In the genomic region with DNA sequence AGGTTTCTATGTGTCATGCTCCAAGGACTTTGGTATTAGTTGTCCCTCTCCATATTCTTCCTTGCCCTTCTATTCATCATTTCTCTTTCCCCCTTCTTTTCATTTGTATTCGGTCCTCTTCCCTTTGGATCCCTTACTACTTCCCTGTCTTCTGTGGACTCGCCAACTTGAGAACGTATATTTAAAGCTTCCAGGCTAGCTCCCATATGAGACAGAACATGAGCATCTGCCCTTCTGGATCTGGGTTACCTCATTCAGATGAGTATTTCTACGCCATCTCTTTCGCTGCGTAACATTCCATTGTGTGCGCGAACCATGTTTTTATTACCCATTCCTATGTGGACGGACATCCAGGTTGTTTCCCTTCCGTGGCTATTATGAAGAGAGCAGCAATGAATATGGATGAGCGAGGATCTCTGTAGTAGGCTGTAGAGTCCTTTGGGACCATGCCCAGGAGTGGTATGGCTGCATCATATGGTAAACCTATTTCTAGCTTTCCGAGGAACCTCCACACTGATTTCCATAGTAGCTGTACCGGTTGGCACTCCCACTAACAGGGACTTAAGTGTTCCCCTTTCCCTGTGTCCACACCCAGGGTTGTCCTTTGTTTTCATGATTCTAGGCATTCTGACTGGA, we compare ENCODE assay signal across 27 mouse cellular contexts.
DNase-seq lines count a peak whose midpoint lies in the region; ATAC-seq and TF ChIP-seq lines count a peak whose summit lies in the region.
"Had no signal": no experiment of that assay in that cellular context is flagged by ENCODE, and none has a peak within 500 bp of the region (broad histone marks: within the 10 kb centered on the region; RNA-seq: fewer than 3 reads in every experiment).

No protein-coding gene starts in this region.

- no peak for TF ChIP-seq CTCF in stomach, postnatal 0 days (IDR thresholded peaks at IDR 0.05; ENCODE audit: low read depth)

- TF ChIP-seq EP300 in stomach, postnatal 0 days (optimal IDR thresholded peaks at IDR 0.05): peak; percentile 62

- no peak overlapping the region for H3K9ac ChIP-seq in hindbrain, embryonic 12.5 days
- H3K9ac ChIP-seq in hindbrain, embryonic 13.5 days: no peak overlapping the region
- H3K9ac ChIP-seq in stomach, postnatal 0 days (ENCODE audit: low read length): no peak overlapping the region
- no peak overlapping the region for H3K9ac ChIP-seq in midbrain, embryonic 16.5 days (ENCODE audit: low read depth, low read length)
- H3K9ac ChIP-seq: embryonic facial prominence, embryonic 13.5 days; forebrain, embryonic 12.5 days; heart, embryonic 15.5 days; intestine, embryonic 15.5 days; midbrain, embryonic 15.5 days had no signal

- H3K4me2 ChIP-seq in hindbrain, embryonic 12.5 days (replicated peaks): no peak overlapping the region
- no peak overlapping the region for H3K4me2 ChIP-seq in hindbrain, embryonic 13.5 days
- H3K4me2 ChIP-seq in stomach, postnatal 0 days (replicated peaks; ENCODE audit: low read depth): no peak overlapping the region
- no peak overlapping the region for H3K4me2 ChIP-seq in midbrain, embryonic 16.5 days (ENCODE audit: low read length)
- H3K4me2 ChIP-seq: embryonic facial prominence, embryonic 13.5 days; forebrain, embryonic 12.5 days; heart, embryonic 15.5 days; intestine, embryonic 15.5 days; midbrain, embryonic 15.5 days had no signal

- 0 out of 2 replicates have a peak overlapping the region, but pooled peaks have one; percentile 26 for H3K27ac ChIP-seq in hindbrain, embryonic 12.5 days
- H3K27ac ChIP-seq in hindbrain, embryonic 13.5 days: no peak overlapping the region
- H3K27ac ChIP-seq in stomach, postnatal 0 days (replicated peaks): no peak overlapping the region
- H3K27ac ChIP-seq in midbrain, embryonic 16.5 days (ENCODE audit: low read length): no peak overlapping the region
- H3K27ac ChIP-seq: embryonic facial prominence, embryonic 13.5 days; forebrain, embryonic 12.5 days; gastrocnemius, adult 2 months; heart, embryonic 15.5 days; intestine, embryonic 15.5 days; macrophage; midbrain, embryonic 15.5 days had no signal

- 84% methylated on average over 13 of the region's 13 CpGs for WGBS in hindbrain, embryonic 12.5 days
- WGBS in hindbrain, embryonic 13.5 days: 73% methylated on average over 13 of the region's 13 CpGs
- 86% methylated on average over 13 of the region's 13 CpGs for WGBS in stomach, postnatal 0 days
- 81% methylated on average over 13 of the region's 13 CpGs for WGBS in midbrain, embryonic 16.5 days

- no peaks in the 10 kb centered on the region for H3K9me3 ChIP-seq in hindbrain, embryonic 12.5 days (replicated peaks)
- H3K9me3 ChIP-seq in hindbrain, embryonic 13.5 days: peaks cover 5% of the 10 kb centered on the region; the same call in 1 of the 2 replicates
- H3K9me3 ChIP-seq in stomach, postnatal 0 days (ENCODE audit: control insufficient read depth, low read length): no peaks in the 10 kb centered on the region
- H3K9me3 ChIP-seq in midbrain, embryonic 16.5 days (replicated peaks; ENCODE audit: control insufficient read depth, low read length, poor library complexity, severe bottlenecking): no peaks in the 10 kb centered on the region; the same call in 1 of the 2 replicates
- H3K9me3 ChIP-seq: embryonic facial prominence, embryonic 13.5 days; forebrain, embryonic 12.5 days; heart, embryonic 15.5 days; intestine, embryonic 15.5 days; midbrain, embryonic 15.5 days had no signal

- peaks cover 19% of the 10 kb centered on the region for H3K4me1 ChIP-seq in hindbrain, embryonic 12.5 days
- H3K4me1 ChIP-seq in hindbrain, embryonic 13.5 days (replicated peaks): peaks cover 12% of the 10 kb centered on the region
- peaks cover 4% of the 10 kb centered on the region for H3K4me1 ChIP-seq in stomach, postnatal 0 days (replicated peaks; ENCODE audit: control insufficient read depth, insufficient read depth)
- no peaks in the 10 kb centered on the region for H3K4me1 ChIP-seq in midbrain, embryonic 16.5 days (ENCODE audit: control insufficient read depth, insufficient read depth, low read length)
- H3K4me1 ChIP-seq: midbrain, embryonic 15.5 days had no signal

- H3K27me3 ChIP-seq in hindbrain, embryonic 12.5 days: no peaks in the 10 kb centered on the region
- H3K27me3 ChIP-seq in hindbrain, embryonic 13.5 days: no peaks in the 10 kb centered on the region
- no peaks in the 10 kb centered on the region for H3K27me3 ChIP-seq in stomach, postnatal 0 days (ENCODE audit: control insufficient read depth, insufficient read depth, low read length)
- H3K27me3 ChIP-seq in midbrain, embryonic 16.5 days (ENCODE audit: control insufficient read depth, insufficient read depth, low read depth, low read length): no peaks in the 10 kb centered on the region
- H3K27me3 ChIP-seq: embryonic facial prominence, embryonic 13.5 days; forebrain, embryonic 12.5 days; heart, embryonic 15.5 days; intestine, embryonic 15.5 days; midbrain, embryonic 15.5 days had no signal

- ATAC-seq in hindbrain, embryonic 12.5 days (ENCODE audit: low FRiP score): no peak
- ATAC-seq in hindbrain, embryonic 13.5 days (ENCODE audit: low FRiP score): no peak
- no peak for ATAC-seq in stomach, postnatal 0 days (ENCODE audit: low FRiP score, low TSS enrichment)
- ATAC-seq in cerebellum, adult (ENCODE audit: insufficient number of reproducible peaks, low FRiP score, low TSS enrichment): no peak
- no peak for ATAC-seq in midbrain, embryonic 16.5 days
- ATAC-seq: hindbrain, embryonic 16.5 days; intestine, embryonic 15.5 days; lung, postnatal 0 days; midbrain, embryonic 15.5 days had no signal

- intact Hi-C loops in left cerebral cortex, postnatal 36 days (cut with DNase I): loop anchor here (1.0 kb wide), 1 partner anchor 19 kb away; no protein-coding TSS in a partner anchor

- no peak overlapping the region for H3K4me3 ChIP-seq in hindbrain, embryonic 12.5 days
- no peak overlapping the region for H3K4me3 ChIP-seq in hindbrain, embryonic 13.5 days
- H3K4me3 ChIP-seq in stomach, postnatal 0 days (ENCODE audit: low read depth, low read length): no peak overlapping the region
- no peak overlapping the region for H3K4me3 ChIP-seq in midbrain, embryonic 16.5 days (ENCODE audit: low read depth, low read length)
- H3K4me3 ChIP-seq: embryonic facial prominence, embryonic 13.5 days; erythroblast, embryonic 14.5 days; forebrain, embryonic 12.5 days; gastrocnemius, adult 2 months; heart, embryonic 15.5 days; intestine, embryonic 15.5 days; midbrain, embryonic 15.5 days had no signal

- DNase-seq in left cerebral cortex, adult 18-20 months (ENCODE audit: low spot score in 2 of 2): peak; percentile 68 to 75
- DNase-seq in left cerebral cortex, postnatal 36 days (ENCODE audit: low spot score in 2 of 2): peak; percentile 66 to 77
- DNase-seq in stomach, postnatal 0 days (ENCODE audit: low spot score): no peak
- DNase-seq: adrenal gland, adult 2 months; B cell, adult 2 months; cerebellum, adult 8-10 months; cerebellum, postnatal 36 days; embryo, embryonic 11 days; gastrocnemius, adult 2 months; heart, postnatal 4 days; kidney, adult 8-10 months; kidney, postnatal 10 days; layer of hippocampus, postnatal 36 days; thymus, postnatal 14 days had no signal

- H3K36me3 ChIP-seq in hindbrain, embryonic 12.5 days: no peaks in the 10 kb centered on the region
- H3K36me3 ChIP-seq in hindbrain, embryonic 13.5 days: no peaks in the 10 kb centered on the region
- no peaks in the 10 kb centered on the region for H3K36me3 ChIP-seq in stomach, postnatal 0 days (ENCODE audit: control insufficient read depth, insufficient read depth, low read length)
- H3K36me3 ChIP-seq in midbrain, embryonic 16.5 days (ENCODE audit: control insufficient read depth, insufficient read depth, low read length): no peaks in the 10 kb centered on the region
- H3K36me3 ChIP-seq: embryonic facial prominence, embryonic 13.5 days; forebrain, embryonic 12.5 days; heart, embryonic 15.5 days; intestine, embryonic 15.5 days; midbrain, embryonic 15.5 days had no signal
